Mouse (Mus musculus): ENCODE results near the gene Rapgef1.
"Not testable (repeated sequence)": the region's sequence is repeated elsewhere in the genome, so short reads cannot be mapped to it uniquely, and the experiment has no call there.

The Rapgef1 gene

GRCm38 (mm10) chr2:29623247-29624090, 3.9 kb downstream of the Rapgef1 start:
- DNase-seq: no peak

GRCm38 (mm10) chr2:29624091-29624608, 4.6 kb downstream of the Rapgef1 start:
- no peak for DNase-seq

DNA sequence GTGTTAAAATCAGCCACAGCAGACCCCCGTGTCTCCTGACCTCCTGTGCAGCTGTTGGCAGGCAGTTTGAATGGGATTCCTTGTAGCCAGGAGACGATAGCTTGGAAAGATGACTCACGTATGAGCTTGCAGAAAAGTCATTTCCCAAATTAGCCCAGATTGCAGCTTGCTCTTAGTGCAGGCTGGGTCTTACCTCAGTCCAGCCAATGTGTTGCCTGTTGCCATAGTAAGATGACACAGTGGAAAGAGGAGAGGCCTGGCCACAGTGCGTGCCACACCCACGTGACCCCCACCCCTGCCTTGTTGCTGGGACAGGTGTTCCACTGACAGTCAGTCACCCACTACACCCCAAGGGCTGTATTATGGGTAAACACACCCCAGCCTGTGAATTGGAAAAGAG, 5.2 kb downstream of the Rapgef1 start:
- no peak for DNase-seq

DNA sequence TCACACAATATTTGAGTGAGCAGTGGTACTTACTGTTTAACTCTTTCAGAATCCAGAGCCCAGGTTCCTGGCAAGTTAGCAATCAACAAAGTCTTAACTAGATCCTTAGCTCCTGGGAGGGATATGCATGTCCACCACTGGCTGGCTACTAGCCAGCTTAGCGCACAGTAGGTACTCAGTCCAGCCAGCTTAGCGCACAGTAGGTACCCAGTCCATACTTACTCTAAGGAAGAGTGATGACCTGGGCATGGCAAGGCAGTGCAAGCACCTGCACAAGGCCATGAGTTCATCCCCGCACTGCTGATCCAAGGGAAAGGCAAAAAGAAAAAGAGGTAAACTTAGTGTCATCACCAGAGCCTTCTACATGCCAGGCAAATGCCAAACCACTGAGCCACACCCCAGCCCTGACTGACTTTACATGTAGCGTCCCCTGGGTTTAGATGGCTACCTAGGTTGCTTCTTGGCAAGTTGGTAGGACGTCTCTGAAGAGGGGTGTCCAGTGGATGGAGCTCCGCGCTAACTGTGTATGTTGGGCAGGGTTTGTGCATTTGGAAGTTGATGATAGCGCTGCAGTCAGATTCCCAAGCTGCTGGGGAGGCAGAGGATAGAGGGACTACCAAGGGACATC, 6.2 kb downstream of the Rapgef1 start:
- DNase-seq: no peak

DNA sequence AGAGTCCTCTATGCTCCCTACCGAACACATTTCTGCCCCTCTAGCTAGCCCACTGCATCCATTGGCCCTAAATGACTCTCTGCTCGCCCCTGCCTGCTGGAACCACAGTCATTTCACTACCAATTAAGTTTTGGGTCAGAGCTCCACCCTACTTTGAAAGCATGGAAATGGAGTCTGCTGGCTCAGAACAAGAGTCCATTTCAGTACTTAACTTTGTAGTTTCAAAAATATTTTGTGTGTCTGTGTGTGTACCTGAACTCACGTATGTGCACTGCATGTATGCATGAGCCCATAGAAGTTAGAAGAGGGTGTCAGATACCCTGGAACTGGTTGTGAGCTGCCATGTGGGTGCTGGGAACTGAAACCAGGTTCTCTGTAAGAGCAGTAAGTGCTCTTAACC, 7.8 kb downstream of the Rapgef1 start:
- DNase-seq: no peak

DNA sequence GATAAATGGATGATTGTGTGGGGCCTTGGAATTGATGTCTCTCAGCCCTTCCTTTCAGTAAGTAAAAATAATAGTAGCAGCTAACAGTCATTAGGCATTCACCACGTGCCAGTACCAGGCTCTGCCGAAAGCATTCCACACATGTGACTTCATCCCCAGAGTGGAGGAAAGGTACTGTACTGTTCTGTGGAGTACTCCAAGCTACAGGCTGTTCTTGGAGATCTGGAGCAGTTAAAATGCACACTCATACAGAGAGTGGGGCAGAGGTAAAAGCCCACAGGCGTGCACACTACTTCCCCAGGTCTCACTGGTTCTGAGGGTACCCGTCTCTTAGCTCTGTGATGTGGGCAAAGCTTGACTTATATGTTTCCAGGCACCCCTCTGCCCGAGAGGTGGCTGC, 8.7 kb downstream of the Rapgef1 start:
- DNase-seq: no peak

- no peak for DNase-seq
Observed at GRCm38 (mm10) chr2:29628763-29629181, 9.3 kb downstream of the Rapgef1 start.

- DNase-seq: no peak
Observed at GRCm38 (mm10) chr2:29629311-29629710, 9.8 kb downstream of the Rapgef1 start.

- no peak for DNase-seq
Observed at GRCm38 (mm10) chr2:29630141-29630771, 10.7 kb downstream of the Rapgef1 start.

- DNase-seq: no peak
Observed at GRCm38 (mm10) chr2:29631020-29631419, 11.5 kb downstream of the Rapgef1 start.

DNA sequence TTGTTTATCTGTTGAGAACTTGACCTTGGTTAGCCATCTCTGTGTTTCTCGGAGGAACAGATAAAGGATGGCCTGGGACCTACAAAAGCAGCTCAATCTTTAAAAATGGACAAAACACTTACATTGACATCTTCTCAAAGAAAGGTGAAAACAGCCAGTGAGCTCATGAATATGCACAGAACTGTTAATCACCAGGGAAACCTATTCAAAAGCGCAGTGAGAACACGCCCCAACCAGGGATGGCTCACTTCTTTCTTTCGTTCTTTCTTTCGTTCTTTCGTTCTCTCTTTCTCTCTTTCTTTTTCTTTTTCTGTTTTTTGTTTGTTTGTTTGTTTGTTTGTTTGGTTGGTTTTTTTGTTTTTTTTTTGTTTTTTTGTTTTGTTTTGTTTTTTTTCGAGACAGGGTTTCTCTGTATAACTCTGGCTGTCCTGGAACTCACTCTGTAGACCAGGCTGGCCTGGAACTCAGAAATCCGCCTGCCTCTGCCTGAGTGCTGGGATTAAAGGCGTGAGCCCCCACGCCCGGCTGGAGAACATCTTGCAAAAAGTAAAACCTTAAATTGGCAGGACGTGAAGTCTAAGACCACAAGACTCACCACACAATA, 12.1 kb downstream of the Rapgef1 start:
- not testable (repeated sequence) for DNase-seq

- no peak for DNase-seq
Observed at GRCm38 (mm10) chr2:29632168-29632662, 12.7 kb downstream of the Rapgef1 start.

GRCm38 (mm10) chr2:29633101-29633554, 13.6 kb downstream of the Rapgef1 start:
- peak; percentile 43 for DNase-seq

DNA sequence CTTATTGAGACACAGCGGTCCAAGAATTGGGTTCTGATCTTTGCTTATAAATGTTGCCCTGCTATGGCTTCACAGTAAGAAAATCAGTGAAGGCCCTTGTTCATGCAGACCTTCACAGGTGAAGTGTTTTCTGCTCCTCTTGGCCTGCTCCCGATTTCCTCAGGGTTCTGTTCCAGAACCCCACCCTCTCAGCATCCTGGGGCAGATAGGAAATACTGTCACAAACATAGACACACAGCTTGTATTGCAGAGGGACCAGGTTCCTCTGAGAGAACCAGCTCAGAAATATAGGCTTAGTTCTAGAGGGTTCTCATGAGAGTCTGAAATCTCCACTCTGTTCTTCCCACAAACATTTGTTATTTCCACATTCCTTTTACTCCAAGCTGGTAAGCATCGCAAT, 14.3 kb downstream of the Rapgef1 start:
- DNase-seq: no peak

- DNase-seq: no peak
Observed at GRCm38 (mm10) chr2:29634541-29634940, 15.0 kb downstream of the Rapgef1 start.

DNA sequence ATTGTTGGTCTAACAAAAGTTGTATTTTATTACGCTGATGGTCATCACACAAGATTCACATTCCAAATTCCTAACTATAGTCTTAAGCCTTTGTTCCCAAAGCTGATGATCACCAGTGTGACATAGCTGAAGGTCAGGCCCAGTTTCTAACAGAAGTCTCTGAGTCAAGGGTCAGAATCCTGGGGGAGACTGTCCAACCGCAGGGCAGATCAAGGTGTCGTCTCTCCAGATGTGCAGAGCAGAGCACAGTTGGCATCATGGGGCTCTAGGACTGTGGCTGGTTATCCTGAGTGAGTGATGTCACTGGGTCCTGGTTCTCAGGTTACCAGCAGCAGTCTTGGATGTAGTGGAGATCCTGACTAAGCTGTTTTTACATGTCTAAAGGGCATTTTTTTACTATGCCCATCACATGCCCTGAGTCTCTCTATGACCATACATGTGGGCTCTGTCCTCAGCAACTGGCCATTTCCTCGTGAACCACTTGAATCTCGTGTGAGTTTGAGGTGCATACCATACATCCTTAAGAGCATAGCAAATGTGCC, 16.5 kb downstream of the Rapgef1 start:
- DNase-seq: no peak

- no peak for DNase-seq
Observed at GRCm38 (mm10) chr2:29637528-29637927, 18.0 kb downstream of the Rapgef1 start.

DNA sequence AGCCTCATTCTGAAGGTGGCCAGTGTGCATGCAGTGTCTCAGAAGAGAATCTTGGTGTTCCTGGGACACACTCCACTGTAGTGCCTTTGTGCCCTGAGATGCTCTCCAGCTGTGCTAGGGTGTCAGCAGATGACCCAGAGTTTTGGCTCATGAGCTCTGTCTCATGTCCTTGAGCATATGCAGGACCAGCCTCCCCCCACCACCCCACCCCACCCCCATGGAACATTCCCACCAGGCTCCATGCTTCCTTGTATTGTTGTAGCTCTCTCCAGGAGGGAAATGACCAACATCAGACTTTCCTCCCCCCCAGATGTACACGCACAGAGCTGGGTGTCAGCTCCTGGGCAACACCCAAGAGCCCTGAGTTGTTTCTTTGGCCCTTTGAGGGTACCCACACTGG, 19.9 kb downstream of the Rapgef1 start:
- no peak for DNase-seq

DNA sequence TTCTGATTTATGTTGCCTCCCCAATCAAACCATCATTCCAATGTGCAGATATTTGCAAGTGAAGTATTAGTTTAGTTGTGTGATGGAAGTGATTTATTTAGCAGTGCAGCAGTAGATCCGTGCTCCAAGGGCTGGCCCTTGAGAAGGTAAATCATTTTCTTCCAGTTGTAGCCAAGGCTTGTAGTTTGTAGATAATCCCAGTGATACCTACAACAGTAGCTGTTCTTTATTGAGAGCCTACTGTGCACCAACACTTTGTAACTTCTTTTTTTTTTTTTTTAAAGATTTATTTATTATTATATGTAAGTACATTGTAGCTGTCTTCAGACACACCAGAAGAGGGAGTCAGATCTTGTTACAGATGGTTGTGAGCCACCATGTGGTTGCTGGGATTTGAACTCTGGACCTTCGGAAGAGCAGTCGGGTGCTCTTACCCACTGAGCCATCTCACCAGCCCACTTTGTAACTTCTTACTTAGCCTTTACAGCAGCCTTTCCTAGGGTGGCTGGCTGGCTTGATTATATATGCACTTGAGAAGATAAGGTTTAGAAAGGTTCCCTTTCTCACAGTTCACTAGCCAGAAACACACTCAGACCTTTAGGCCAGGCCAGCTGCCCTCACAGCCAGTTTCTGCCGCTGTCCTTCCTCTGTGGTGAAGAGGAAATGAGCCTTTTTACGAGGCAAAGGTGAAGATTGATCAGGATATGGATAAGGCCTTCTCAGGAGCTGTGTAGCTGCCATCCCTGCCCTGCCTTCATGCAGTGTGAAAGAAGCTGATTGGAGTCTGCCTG, 20.6 kb downstream of the Rapgef1 start:
- DNase-seq: no peak

DNA sequence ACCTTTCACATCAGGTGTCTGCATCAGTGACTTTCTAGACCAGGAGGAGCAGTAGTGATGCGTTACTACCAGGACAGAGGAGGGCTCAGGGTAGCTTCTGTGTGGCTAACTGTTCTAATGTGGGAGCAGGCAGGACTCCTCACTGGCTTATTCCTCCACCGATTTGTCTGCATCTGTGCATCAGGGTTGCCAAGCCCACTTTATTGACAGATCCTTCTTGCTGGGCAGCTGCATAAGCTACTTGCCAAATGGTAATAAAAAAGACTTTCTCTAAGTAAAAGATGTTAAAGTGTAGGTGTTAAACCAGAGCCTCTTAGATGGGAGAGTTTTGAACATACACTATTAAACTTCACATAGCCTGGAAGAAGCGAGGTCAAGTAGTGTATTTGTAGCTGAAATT, 22.2 kb downstream of the Rapgef1 start:
- DNase-seq: no peak

- DNase-seq: peak; percentile 23
Observed at GRCm38 (mm10) chr2:29643418-29643817, 23.9 kb downstream of the Rapgef1 start.
